Mouse (Mus musculus): ENCODE data around the gene Reep1.

Gene Reep1

GRCm38 (mm10) chr6:71737202-71737601 lies 29.8 kb downstream of the Reep1 start:
- no peak for DNase-seq (ENCODE audit: low read depth, low spot score)

GRCm38 (mm10) chr6:71738611-71739010 lies 31.2 kb downstream of the Reep1 start:
- no peak for DNase-seq (ENCODE audit: low read depth, low spot score)

GRCm38 (mm10) chr6:71740921-71741320 lies 33.6 kb downstream of the Reep1 start:
- DNase-seq (ENCODE audit: low read depth, low spot score) = no peak

GRCm38 (mm10) chr6:71741998-71742636 lies 34.8 kb downstream of the Reep1 start:
- DNase-seq (ENCODE audit: low read depth, low spot score) = no peak

GRCm38 (mm10) chr6:71744934-71745333 lies 37.6 kb downstream of the Reep1 start:
- DNase-seq (ENCODE audit: low read depth, low spot score) = no peak

GRCm38 (mm10) chr6:71745482-71746234 lies 38.3 kb downstream of the Reep1 start:
- no peak for DNase-seq (ENCODE audit: low read depth, low spot score)

GRCm38 (mm10) chr6:71746246-71746645 lies 38.9 kb downstream of the Reep1 start:
- DNase-seq (ENCODE audit: low read depth, low spot score) = no peak

- DNase-seq (ENCODE audit: low read depth, low spot score) = no peak
These were observed 39.5 kb downstream of the Reep1 start for GRCm38 (mm10) chr6:71746846-71747245.

GRCm38 (mm10) chr6:71751602-71752001 lies 44.2 kb downstream of the Reep1 start:
- DNase-seq (ENCODE audit: low read depth, low spot score) = no peak

GRCm38 (mm10) chr6:71752791-71753464 lies 45.6 kb downstream of the Reep1 start:
- no peak for DNase-seq (ENCODE audit: low read depth, low spot score)

GRCm38 (mm10) chr6:71757039-71757894 lies 49.9 kb downstream of the Reep1 start:
- DNase-seq (ENCODE audit: low read depth, low spot score) = no peak

- no peak for DNase-seq (ENCODE audit: low read depth, low spot score)
These were observed 51.4 kb downstream of the Reep1 start for GRCm38 (mm10) chr6:71758780-71759179.

GRCm38 (mm10) chr6:71760073-71760472 lies 52.7 kb downstream of the Reep1 start:
- DNase-seq (ENCODE audit: low read depth, low spot score) = no peak

- DNase-seq (ENCODE audit: low read depth, low spot score) = no peak
These were observed 60.4 kb downstream of the Reep1 start for GRCm38 (mm10) chr6:71767761-71768160.

GRCm38 (mm10) chr6:71769901-71770690 lies 62.7 kb downstream of the Reep1 start:
- no peak for DNase-seq (ENCODE audit: low read depth, low spot score)

GRCm38 (mm10) chr6:71770856-71771255 lies 63.5 kb downstream of the Reep1 start:
- no peak for DNase-seq (ENCODE audit: low read depth, low spot score)

- DNase-seq (ENCODE audit: low read depth, low spot score) = no peak
These were observed 63.9 kb downstream of the Reep1 start for GRCm38 (mm10) chr6:71771282-71771681.

- no peak for DNase-seq (ENCODE audit: low read depth, low spot score)
These were observed 64.8 kb downstream of the Reep1 start for GRCm38 (mm10) chr6:71772156-71772555.

- DNase-seq (ENCODE audit: low read depth, low spot score) = no peak
These were observed 65.4 kb downstream of the Reep1 start for GRCm38 (mm10) chr6:71772636-71773208.

- no peak for DNase-seq (ENCODE audit: low read depth, low spot score)
These were observed 70.7 kb downstream of the Reep1 start for GRCm38 (mm10) chr6:71778016-71778415.

GRCm38 (mm10) chr6:71779831-71780230 lies 72.5 kb downstream of the Reep1 start:
- no peak for DNase-seq (ENCODE audit: low read depth, low spot score)

Measured in c-Kit-negative CD71-positive TER-119-positive erythroid progenitor cells, embryonic 14.5 days (primary cell).